Mouse (Mus musculus): ENCODE measurements around the gene Nhlrc2. TPM values are rescaled to one million over a fixed set of nuclear protein-coding genes. Genes with fewer than 3 reads are reported as not detected.

Nhlrc2 gene
- polyA plus RNA-seq, 1 experiment from 2014 or later = 17.8 TPM

DNA sequence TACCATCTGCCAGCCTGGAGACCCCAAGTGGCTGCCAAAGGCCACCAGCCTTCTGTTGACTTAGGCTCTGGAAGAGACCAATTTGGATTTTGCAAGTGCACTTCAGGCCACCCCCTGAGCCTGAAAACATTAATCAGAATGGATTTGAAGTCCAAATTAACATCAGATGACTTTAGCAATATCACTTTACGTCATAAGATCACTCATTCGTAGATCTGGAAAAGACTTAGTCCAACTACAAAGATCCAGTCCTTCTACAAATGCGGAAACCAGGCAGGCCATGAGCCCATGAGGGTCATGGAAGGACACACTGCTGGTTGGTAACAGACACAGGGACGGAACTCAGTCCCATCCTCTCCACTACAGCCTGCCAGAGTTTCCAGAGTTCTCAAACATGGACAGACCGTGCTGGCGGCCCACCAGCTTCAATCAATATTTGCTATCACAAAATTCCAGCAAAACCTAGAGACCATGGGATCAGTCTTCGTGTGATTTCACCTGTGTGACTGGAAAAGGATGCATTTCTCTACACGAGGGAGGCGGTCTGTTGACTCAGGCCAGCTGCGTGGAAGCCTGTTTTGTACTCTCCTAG is 79.9 kb downstream of the Nhlrc2 start:
- WGBS = 81% methylated on average over 10 of the region's 10 CpGs
- no peaks in the 10 kb centered on the region for H3K9me3 ChIP-seq (ENCODE audit: control insufficient read depth, low read length)

DNA sequence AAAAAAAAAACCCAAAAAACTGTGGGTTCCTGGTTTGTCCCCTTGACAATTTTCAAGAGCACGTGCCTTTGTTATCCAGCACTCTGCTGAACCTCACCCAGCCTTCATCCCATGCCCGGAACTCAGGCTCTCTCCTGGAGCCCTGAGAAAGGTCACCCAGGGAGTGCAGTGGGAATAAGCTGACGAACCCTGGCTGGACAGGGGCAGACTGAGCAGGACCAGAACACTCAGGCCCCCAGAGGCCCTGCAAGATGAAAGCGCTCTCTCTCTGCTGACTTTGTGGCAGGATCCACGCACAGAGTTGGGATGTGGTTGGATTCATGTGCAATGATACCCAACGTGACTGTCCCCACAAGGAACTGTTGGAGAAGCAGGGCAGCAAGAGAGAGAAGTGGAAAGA is 81.6 kb downstream of the Nhlrc2 start:
- WGBS = 78% methylated on average over 6 of the region's 6 CpGs
- H3K4me1 ChIP-seq (ENCODE audit: control insufficient read depth in 2 of 2, insufficient read depth in 2 of 2, low read length in 2 of 2) = peaks cover 8 to 10% of the 10 kb centered on the region in 2 experiments
- H3K4me2 ChIP-seq (ENCODE audit: low read length) = no peak overlapping the region
- H3K27ac ChIP-seq (replicated peaks in 1 of 2; ENCODE audit: control insufficient read depth in 1 of 2, insufficient read depth in 1 of 2, low read depth in 2 of 2, low read length in 2 of 2) = no peak overlapping the region
- no peaks in the 10 kb centered on the region for H3K27me3 ChIP-seq (ENCODE audit: control insufficient read depth, insufficient read depth, low read length)
- no peak for ATAC-seq (ENCODE audit: insufficient number of reproducible peaks, insufficient read depth, low FRiP score, low read depth)
- H3K9me3 ChIP-seq (ENCODE audit: control insufficient read depth, low read length) = no peaks in the 10 kb centered on the region
- H3K36me3 ChIP-seq (ENCODE audit: control insufficient read depth, insufficient read depth, low read length) = no peaks in the 10 kb centered on the region
- no peak overlapping the region for H3K9ac ChIP-seq (ENCODE audit: low read length)
- H3K4me3 ChIP-seq (ENCODE audit: control insufficient read depth in 1 of 2, insufficient read depth in 1 of 2, low read depth in 1 of 2, low read length in 2 of 2) = no peak overlapping the region

More for the DNA sequence above, 79.9 kb downstream of the Nhlrc2 start:
- no peak overlapping the region for H3K4me3 ChIP-seq (ENCODE audit: control insufficient read depth in 1 of 2, insufficient read depth in 1 of 2, low read depth in 1 of 2, low read length in 2 of 2)
- no peak overlapping the region for H3K4me2 ChIP-seq (ENCODE audit: low read length)
- H3K27ac ChIP-seq (replicated peaks in 1 of 2; ENCODE audit: control insufficient read depth in 1 of 2, insufficient read depth in 1 of 2, low read depth in 2 of 2, low read length in 2 of 2) = no peak overlapping the region
- H3K9ac ChIP-seq (ENCODE audit: low read length) = no peak overlapping the region
- no peak for ATAC-seq (ENCODE audit: insufficient number of reproducible peaks, insufficient read depth, low FRiP score, low read depth)
- no peaks in the 10 kb centered on the region for H3K36me3 ChIP-seq (ENCODE audit: control insufficient read depth, insufficient read depth, low read length)
- peaks cover 8 to 10% of the 10 kb centered on the region in 2 experiments for H3K4me1 ChIP-seq (ENCODE audit: control insufficient read depth in 2 of 2, insufficient read depth in 2 of 2, low read length in 2 of 2)
- no peaks in the 10 kb centered on the region for H3K27me3 ChIP-seq (ENCODE audit: control insufficient read depth, insufficient read depth, low read length)

DNA sequence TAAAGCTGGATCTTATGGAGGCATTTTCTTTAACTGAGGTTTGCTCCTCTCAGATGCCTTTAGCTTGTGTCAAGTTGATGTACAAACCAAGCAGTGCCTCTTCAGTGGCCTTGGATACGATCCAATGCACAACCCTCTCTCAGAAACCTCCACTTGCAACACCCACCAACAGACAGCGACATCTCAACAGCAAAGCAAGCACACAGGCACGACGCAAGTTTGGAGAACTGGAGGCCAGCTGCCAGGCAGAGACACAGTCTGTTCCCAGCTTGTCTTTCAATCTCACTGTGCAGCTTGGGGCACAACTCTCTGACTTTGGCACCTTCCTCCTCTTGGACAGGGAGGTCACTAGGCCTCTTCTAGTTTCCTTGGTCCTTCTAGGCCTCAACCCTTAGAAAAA is 83.0 kb downstream of the Nhlrc2 start:
- Histone ChIP-seq H3K4me1 (ENCODE audit: control insufficient read depth in 2 of 2, insufficient read depth in 2 of 2, low read length in 2 of 2) (peaks cover 8 to 10% of the 10 kb centered on the region in 2 experiments), H3K27ac (replicated peaks in 1 of 2; ENCODE audit: control insufficient read depth in 1 of 2, insufficient read depth in 1 of 2, low read depth in 2 of 2, low read length in 2 of 2) (peak overlapping the region; percentile 9 to 30; a peak in 2 of 4 replicates), H3K4me2 (ENCODE audit: low read length) (peak overlapping the region; percentile 6), H3K4me3 (ENCODE audit: control insufficient read depth in 1 of 2, insufficient read depth in 1 of 2, low read depth in 1 of 2, low read length in 2 of 2) (no peak overlapping the region), H3K9ac (ENCODE audit: low read length) (no peak overlapping the region), H3K9me3 (ENCODE audit: control insufficient read depth, low read length) (no peaks in the 10 kb centered on the region), H3K36me3 (ENCODE audit: control insufficient read depth, insufficient read depth, low read length) (no peaks in the 10 kb centered on the region), H3K27me3 (ENCODE audit: control insufficient read depth, insufficient read depth, low read length) (no peaks in the 10 kb centered on the region)
- no peak for ATAC-seq (ENCODE audit: insufficient number of reproducible peaks, insufficient read depth, low FRiP score, low read depth)
- 64% methylated on average over 4 of the region's 4 CpGs for WGBS

DNA sequence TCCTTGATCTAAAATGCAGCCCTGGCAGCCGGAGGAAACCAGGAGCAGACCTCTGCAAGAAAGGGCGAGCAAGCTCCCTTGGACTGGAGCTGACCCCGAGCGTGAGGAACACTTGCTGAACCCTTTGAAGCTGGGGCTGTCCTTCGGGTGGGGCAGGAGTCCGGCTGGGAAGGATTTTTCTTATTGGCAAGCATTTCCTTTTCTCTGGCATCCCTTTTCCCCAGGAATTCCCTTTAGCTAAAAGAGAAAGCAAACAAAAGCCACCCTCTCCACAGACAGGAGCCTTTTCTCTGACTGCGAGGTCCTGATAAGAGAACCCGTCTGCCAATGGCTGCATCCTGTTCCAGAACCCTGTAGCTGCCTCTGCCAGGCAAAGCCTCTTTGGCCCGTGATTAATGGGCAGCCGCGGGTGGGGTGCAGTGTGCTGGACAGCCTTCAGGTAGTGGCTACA is 83.4 kb downstream of the Nhlrc2 start:
- Histone ChIP-seq H3K36me3 (ENCODE audit: control insufficient read depth, insufficient read depth, low read length) (no peaks in the 10 kb centered on the region), H3K9ac (ENCODE audit: low read length) (no peak overlapping the region), H3K4me3 (ENCODE audit: control insufficient read depth in 1 of 2, insufficient read depth in 1 of 2, low read depth in 1 of 2, low read length in 2 of 2) (no peak overlapping the region), H3K9me3 (ENCODE audit: control insufficient read depth, low read length) (no peaks in the 10 kb centered on the region), H3K4me2 (ENCODE audit: low read length) (peak overlapping the region; percentile 6), H3K27ac (replicated peaks in 1 of 2; ENCODE audit: control insufficient read depth in 1 of 2, insufficient read depth in 1 of 2, low read depth in 2 of 2, low read length in 2 of 2) (peak overlapping the region; percentile 9 to 30; a peak in 2 of 4 replicates), H3K4me1 (ENCODE audit: control insufficient read depth in 2 of 2, insufficient read depth in 2 of 2, low read length in 2 of 2) (peaks cover 8 to 10% of the 10 kb centered on the region in 2 experiments), H3K27me3 (ENCODE audit: control insufficient read depth, insufficient read depth, low read length) (no peaks in the 10 kb centered on the region)
- WGBS = 20% methylated on average over 11 of the region's 11 CpGs
- ATAC-seq (ENCODE audit: insufficient number of reproducible peaks, insufficient read depth, low FRiP score, low read depth) = no peak

DNA sequence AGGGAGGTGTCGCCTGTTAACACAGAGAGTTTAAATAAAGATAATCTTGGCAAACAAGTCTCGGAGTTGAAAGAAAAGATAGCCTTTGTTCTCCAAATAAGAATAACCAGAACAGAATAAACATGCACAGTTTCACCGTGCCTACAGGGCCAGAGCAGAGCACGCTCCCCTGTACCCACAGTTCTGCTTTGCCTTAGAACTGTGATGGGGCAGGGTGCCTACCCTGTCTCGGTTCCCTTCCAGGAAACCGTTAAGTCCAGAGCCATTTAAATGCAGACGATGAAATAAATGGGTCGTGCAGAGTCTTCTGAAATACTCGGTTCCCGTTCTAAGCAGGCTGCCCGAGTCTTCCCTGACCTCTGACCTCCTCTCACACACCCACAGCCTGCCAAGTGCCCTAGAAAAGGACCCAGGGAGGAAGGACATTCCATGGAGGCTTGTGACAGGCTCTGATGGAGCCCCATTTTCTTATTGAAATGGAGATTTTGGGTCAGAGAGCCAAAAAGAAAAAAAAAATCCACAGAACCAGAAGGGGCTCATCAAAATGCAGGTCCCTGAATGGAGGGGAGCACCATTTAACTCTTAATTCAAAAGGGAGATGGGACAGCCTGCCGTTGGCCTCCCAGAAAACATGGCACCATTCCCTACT is 89.1 kb downstream of the Nhlrc2 start:
- H3K4me2 ChIP-seq (ENCODE audit: low read length) = no peak overlapping the region
- no peak overlapping the region for H3K27ac ChIP-seq (replicated peaks in 1 of 2; ENCODE audit: control insufficient read depth in 1 of 2, insufficient read depth in 1 of 2, low read depth in 2 of 2, low read length in 2 of 2)
- no peak for ATAC-seq (ENCODE audit: insufficient number of reproducible peaks, insufficient read depth, low FRiP score, low read depth)
- WGBS = 73% methylated on average over 12 of the region's 12 CpGs
- H3K4me1 ChIP-seq (ENCODE audit: control insufficient read depth in 2 of 2, insufficient read depth in 2 of 2, low read length in 2 of 2) = no peaks in the 10 kb centered on the region
- no peak overlapping the region for H3K4me3 ChIP-seq (ENCODE audit: control insufficient read depth in 1 of 2, insufficient read depth in 1 of 2, low read depth in 1 of 2, low read length in 2 of 2)
- no peaks in the 10 kb centered on the region for H3K27me3 ChIP-seq (ENCODE audit: control insufficient read depth, insufficient read depth, low read length)
- H3K9me3 ChIP-seq (ENCODE audit: control insufficient read depth, low read length) = no peaks in the 10 kb centered on the region
- H3K36me3 ChIP-seq (ENCODE audit: control insufficient read depth, insufficient read depth, low read length) = no peaks in the 10 kb centered on the region
- H3K9ac ChIP-seq (ENCODE audit: low read length) = no peak overlapping the region

DNA sequence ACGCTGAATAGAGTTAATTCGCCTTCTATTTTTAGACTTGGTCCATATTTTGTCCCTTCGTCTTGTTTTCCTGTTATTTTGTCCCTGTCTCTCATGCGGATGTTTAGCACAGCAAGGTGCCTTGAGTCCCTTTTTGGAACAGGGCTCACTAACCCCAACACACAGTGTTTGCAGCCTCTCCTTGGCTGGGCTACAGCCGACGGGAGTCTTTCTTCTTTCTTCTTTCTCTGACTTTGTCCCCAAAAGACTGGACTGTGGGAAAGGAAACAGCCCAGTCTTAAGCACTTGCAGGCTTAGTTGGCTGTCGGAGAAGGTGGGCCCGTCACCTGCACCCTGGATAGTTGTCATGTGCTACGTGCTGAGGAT is 89.6 kb downstream of the Nhlrc2 start:
- ATAC-seq (ENCODE audit: insufficient number of reproducible peaks, insufficient read depth, low FRiP score, low read depth) = no peak
- H3K9ac ChIP-seq (ENCODE audit: low read length) = no peak overlapping the region
- no peak overlapping the region for H3K27ac ChIP-seq (replicated peaks in 1 of 2; ENCODE audit: control insufficient read depth in 1 of 2, insufficient read depth in 1 of 2, low read depth in 2 of 2, low read length in 2 of 2)
- 81% methylated on average over 9 of the region's 9 CpGs for WGBS
- no peaks in the 10 kb centered on the region for H3K4me1 ChIP-seq (ENCODE audit: control insufficient read depth in 2 of 2, insufficient read depth in 2 of 2, low read length in 2 of 2)
- no peaks in the 10 kb centered on the region for H3K9me3 ChIP-seq (ENCODE audit: control insufficient read depth, low read length)
- H3K4me3 ChIP-seq (ENCODE audit: control insufficient read depth in 1 of 2, insufficient read depth in 1 of 2, low read depth in 1 of 2, low read length in 2 of 2) = no peak overlapping the region
- H3K36me3 ChIP-seq (ENCODE audit: control insufficient read depth, insufficient read depth, low read length) = no peaks in the 10 kb centered on the region
- H3K4me2 ChIP-seq (ENCODE audit: low read length) = no peak overlapping the region
- no peaks in the 10 kb centered on the region for H3K27me3 ChIP-seq (ENCODE audit: control insufficient read depth, insufficient read depth, low read length)

DNA sequence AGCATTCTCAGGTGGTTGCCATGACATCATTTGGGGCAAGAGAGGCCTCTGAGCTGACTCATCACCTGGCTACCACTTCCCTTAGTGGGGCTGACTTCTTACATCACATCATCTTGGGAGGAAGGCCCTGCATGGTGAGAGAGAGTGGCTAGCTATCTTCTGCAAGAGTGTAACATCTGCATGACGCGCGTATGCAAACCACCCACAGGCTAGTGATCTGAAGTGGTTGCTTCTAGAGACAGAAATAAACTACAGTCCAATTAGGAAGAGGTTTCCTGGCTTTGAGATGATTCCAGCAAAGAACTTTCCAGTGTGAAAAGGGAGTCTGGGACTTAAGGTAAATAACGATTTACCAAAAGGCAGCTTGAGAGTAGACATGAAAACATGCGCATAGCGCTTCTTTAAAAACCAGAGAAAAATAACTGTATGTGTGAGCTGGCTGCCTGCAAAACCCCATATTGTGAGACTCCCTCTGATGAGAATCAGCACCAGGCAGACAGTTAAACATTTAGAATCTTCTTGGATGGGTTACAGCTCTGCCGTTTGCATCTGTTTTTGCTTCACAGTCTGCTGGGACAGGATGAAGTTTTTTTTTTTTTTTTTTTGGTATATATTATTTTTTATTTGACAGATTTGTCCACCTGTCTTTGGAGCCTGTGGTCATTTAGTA is 99.5 kb downstream of the Nhlrc2 start:
- 83% methylated on average over 7 of the region's 7 CpGs for WGBS
- Histone ChIP-seq H3K36me3 (ENCODE audit: control insufficient read depth, insufficient read depth, low read length) (no peaks in the 10 kb centered on the region), H3K4me2 (ENCODE audit: low read length) (no peak overlapping the region), H3K9ac (ENCODE audit: low read length) (no peak overlapping the region), H3K27me3 (ENCODE audit: control insufficient read depth, insufficient read depth, low read length) (no peaks in the 10 kb centered on the region), H3K9me3 (ENCODE audit: control insufficient read depth, low read length) (0 out of 2 replicates have a peak, but pooled peaks cover 5% of the 10 kb centered on the region), H3K4me3 (ENCODE audit: control insufficient read depth in 1 of 2, insufficient read depth in 1 of 2, low read depth in 1 of 2, low read length in 2 of 2) (no peak overlapping the region), H3K27ac (replicated peaks in 1 of 2; ENCODE audit: control insufficient read depth in 1 of 2, insufficient read depth in 1 of 2, low read depth in 2 of 2, low read length in 2 of 2) (no peak overlapping the region), H3K4me1 (ENCODE audit: control insufficient read depth in 2 of 2, insufficient read depth in 2 of 2, low read length in 2 of 2) (peaks cover 4 to 8% of the 10 kb centered on the region in 2 experiments)
- ATAC-seq (ENCODE audit: insufficient number of reproducible peaks, insufficient read depth, low FRiP score, low read depth) = no peak
